Mouse (Mus musculus): ENCODE measurements around the gene Bmpr1a. TPM values are rescaled to one million over a fixed set of nuclear protein-coding genes. Genes with fewer than 3 reads are reported as not detected.
A peak's percentile ranks its signal among the peaks of the same experiment; 100 is the strongest.

The Bmpr1a gene
- 73.2 and 80.9 TPM in 2 replicates for polyA plus RNA-seq (2014; fragmentation: Nextera tagmentation; extraction: Ambion mirVana)

DNA sequence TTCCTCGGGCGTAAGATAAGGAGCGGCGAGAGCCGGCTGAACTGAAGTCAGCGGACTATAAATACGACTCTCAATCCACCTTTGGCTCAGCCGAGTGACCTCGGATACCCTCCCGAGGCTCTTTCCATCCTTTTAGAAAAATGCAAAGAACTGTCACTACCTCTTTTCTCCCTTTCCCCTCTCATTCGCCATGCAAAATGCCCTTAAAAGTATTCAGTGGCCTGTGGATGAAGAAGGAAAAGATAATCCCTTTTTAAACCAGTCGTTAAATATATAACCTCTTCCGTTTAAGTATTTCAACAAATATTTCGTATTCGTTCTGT is at the start of gene Bmpr1a:
Gene Bmpr1a, minus strand, starts transcription at position 17 of the 323 bp plus-strand sequence.
- DNase-seq (ENCODE audit: low spot score) (no peak), ATAC-seq (replicated peaks; ENCODE audit: insufficient number of reproducible peaks, low FRiP score, low TSS enrichment, low read depth) (no peak)
- Histone ChIP-seq H3K9me3 (replicated peaks; ENCODE audit: control insufficient read depth, low read length) (no peaks in the 10 kb centered on the region), H3K27ac (replicated peaks; ENCODE audit: low read depth, low read length) (peak within 1 kb of the TSS; percentile 96), H3K36me3 (replicated peaks; ENCODE audit: control insufficient read depth, insufficient read depth, low read depth, low read length) (no peaks in the 10 kb centered on the region), H3K4me1 (ENCODE audit: control insufficient read depth, insufficient read depth, low read length) (no peaks in the 10 kb centered on the region), H3K9ac (replicated peaks; ENCODE audit: low read length) (peak within 1 kb of the TSS; percentile 99), H3K27me3 (ENCODE audit: control insufficient read depth, insufficient read depth, low read length) (no peaks in the 10 kb centered on the region), H3K4me3 (ENCODE audit: low read depth, low read length) (peak within 1 kb of the TSS; percentile 89), H3K4me2 (ENCODE audit: low read depth, low read length) (peak within 1 kb of the TSS; percentile 55)
- WGBS = 9% methylated on average over 15 of the region's 15 CpGs

- Histone ChIP-seq H3K4me3 (ENCODE audit: low read depth, low read length) (no peak overlapping the region), H3K9ac (replicated peaks; ENCODE audit: low read length) (no peak overlapping the region), H3K4me2 (ENCODE audit: low read depth, low read length) (no peak overlapping the region), H3K27me3 (ENCODE audit: control insufficient read depth, insufficient read depth, low read length) (no peaks in the 10 kb centered on the region; the same call in 1 of the 2 replicates), H3K27ac (replicated peaks; ENCODE audit: low read depth, low read length) (no peak overlapping the region), H3K9me3 (replicated peaks; ENCODE audit: control insufficient read depth, low read length) (no peaks in the 10 kb centered on the region), H3K36me3 (replicated peaks; ENCODE audit: control insufficient read depth, insufficient read depth, low read depth, low read length) (no peaks in the 10 kb centered on the region), H3K4me1 (ENCODE audit: control insufficient read depth, insufficient read depth, low read length) (no peaks in the 10 kb centered on the region)
- ATAC-seq (replicated peaks; ENCODE audit: insufficient number of reproducible peaks, low FRiP score, low TSS enrichment, low read depth) = no peak
- WGBS = 90% methylated on average over 5 of the region's 5 CpGs
- DNase-seq (ENCODE audit: low spot score) = no peak
These were observed 49.1 kb upstream of the Bmpr1a start for GRCm38 (mm10) chr14:34552226-34552625.

DNA sequence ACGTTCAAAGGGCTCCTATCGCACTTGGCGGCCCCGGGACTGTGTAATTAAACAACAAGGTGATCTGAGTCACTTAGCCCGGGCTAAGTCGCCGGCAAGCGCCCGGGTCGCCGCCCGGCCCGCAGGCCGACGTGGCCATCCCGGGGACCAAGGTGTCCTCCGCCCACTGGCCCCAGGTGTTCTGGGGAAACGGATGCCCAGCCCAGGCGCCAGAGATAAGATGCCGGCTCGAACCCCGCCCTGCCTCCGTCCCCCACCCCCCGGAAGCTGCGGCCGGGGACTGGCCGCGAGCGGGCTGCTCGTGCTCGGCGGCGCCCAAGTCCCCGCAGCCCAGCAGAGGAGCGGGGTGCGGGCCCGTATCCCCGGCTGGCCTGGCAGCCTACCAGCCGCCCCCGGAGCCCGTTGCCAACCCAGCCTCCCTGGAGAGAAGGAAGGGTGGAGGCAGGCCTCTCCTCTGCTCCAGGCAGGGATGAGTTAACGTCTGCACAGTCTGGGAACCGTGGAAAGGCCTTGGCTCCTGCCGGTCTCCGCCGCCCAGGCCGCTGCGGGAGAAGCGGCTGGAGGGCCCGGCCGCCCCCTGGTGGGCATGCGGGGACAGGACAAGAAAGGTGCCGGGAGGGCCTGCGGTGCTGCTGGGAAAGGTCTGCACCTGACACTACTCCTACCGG is 46.0 kb upstream of the Bmpr1a start:
- Histone ChIP-seq H3K36me3 (replicated peaks; ENCODE audit: control insufficient read depth, insufficient read depth, low read depth, low read length) (no peaks in the 10 kb centered on the region), H3K4me2 (ENCODE audit: low read depth, low read length) (peak overlapping the region; percentile 95), H3K27me3 (ENCODE audit: control insufficient read depth, insufficient read depth, low read length) (no peaks in the 10 kb centered on the region; the same call in 1 of the 2 replicates), H3K4me1 (ENCODE audit: control insufficient read depth, insufficient read depth, low read length) (no peaks in the 10 kb centered on the region), H3K4me3 (ENCODE audit: low read depth, low read length) (peak overlapping the region; percentile 79), H3K27ac (replicated peaks; ENCODE audit: low read depth, low read length) (peak overlapping the region; percentile 37; the same call in 1 of the 2 replicates), H3K9me3 (replicated peaks; ENCODE audit: control insufficient read depth, low read length) (no peaks in the 10 kb centered on the region), H3K9ac (replicated peaks; ENCODE audit: low read length) (peak overlapping the region; percentile 73)
- ATAC-seq (replicated peaks; ENCODE audit: insufficient number of reproducible peaks, low FRiP score, low TSS enrichment, low read depth) = peak; percentile 95
- DNase-seq (ENCODE audit: low spot score) = peak; percentile 93
- under 1% methylated on average over 53 of the region's 55 CpGs for WGBS

DNA sequence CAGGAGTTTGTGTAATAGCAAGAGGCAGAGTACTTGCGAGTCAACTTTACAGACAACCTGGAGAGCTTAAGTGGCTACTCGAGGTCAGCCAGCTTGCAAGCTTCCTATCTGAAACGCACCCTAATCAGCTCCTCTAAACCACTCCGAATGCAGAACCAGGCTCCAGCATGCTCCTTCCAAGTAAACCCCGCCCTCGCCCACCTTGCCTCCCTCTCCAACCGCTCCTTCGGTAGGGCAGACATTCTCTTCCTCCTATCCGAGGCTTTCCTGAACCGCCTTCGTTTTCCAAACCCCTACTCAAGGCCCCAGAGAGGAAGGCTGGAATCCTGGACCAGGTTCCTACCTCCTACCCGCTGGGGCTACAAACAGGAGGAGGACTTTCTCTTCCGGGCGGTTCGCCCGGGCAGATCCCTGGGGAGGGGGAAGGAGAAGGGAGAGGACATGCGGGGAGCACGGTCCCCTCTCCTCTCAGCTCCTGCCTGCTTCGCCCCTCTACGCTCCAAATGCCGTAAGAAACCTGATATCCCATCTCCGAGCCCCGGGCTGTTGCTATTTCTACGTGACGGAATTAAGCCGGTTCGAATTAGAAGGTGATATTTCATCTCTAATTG is 45.4 kb upstream of the Bmpr1a start:
- ATAC-seq (replicated peaks; ENCODE audit: insufficient number of reproducible peaks, low FRiP score, low TSS enrichment, low read depth) (peak; percentile 51), DNase-seq (ENCODE audit: low spot score) (peak; percentile 72)
- H3K27ac ChIP-seq (replicated peaks; ENCODE audit: low read depth, low read length) = no peak overlapping the region
- no peaks in the 10 kb centered on the region for H3K4me1 ChIP-seq (ENCODE audit: control insufficient read depth, insufficient read depth, low read length)
- WGBS = under 1% methylated on average over 27 of the region's 27 CpGs
- peak overlapping the region; percentile 79 for H3K4me3 ChIP-seq (ENCODE audit: low read depth, low read length)
- H3K9me3 ChIP-seq (replicated peaks; ENCODE audit: control insufficient read depth, low read length) = no peaks in the 10 kb centered on the region
- peak overlapping the region; percentile 73 for H3K9ac ChIP-seq (replicated peaks; ENCODE audit: low read length)
- no peaks in the 10 kb centered on the region for H3K36me3 ChIP-seq (replicated peaks; ENCODE audit: control insufficient read depth, insufficient read depth, low read depth, low read length)
- H3K4me2 ChIP-seq (ENCODE audit: low read depth, low read length) = peak overlapping the region; percentile 95
- no peaks in the 10 kb centered on the region; the same call in 1 of the 2 replicates for H3K27me3 ChIP-seq (ENCODE audit: control insufficient read depth, insufficient read depth, low read length)

- Histone ChIP-seq H3K9me3 (replicated peaks; ENCODE audit: control insufficient read depth, low read length) (no peaks in the 10 kb centered on the region), H3K27ac (replicated peaks; ENCODE audit: low read depth, low read length) (no peak overlapping the region), H3K4me2 (ENCODE audit: low read depth, low read length) (no peak overlapping the region), H3K4me3 (ENCODE audit: low read depth, low read length) (no peak overlapping the region), H3K27me3 (ENCODE audit: control insufficient read depth, insufficient read depth, low read length) (no peaks in the 10 kb centered on the region; the same call in 1 of the 2 replicates), H3K36me3 (replicated peaks; ENCODE audit: control insufficient read depth, insufficient read depth, low read depth, low read length) (no peaks in the 10 kb centered on the region), H3K9ac (replicated peaks; ENCODE audit: low read length) (no peak overlapping the region), H3K4me1 (ENCODE audit: control insufficient read depth, insufficient read depth, low read length) (no peaks in the 10 kb centered on the region)
- no peak for DNase-seq (ENCODE audit: low spot score)
- no peak for ATAC-seq (replicated peaks; ENCODE audit: insufficient number of reproducible peaks, low FRiP score, low TSS enrichment, low read depth)
- WGBS = 78% methylated on average over 2 of the region's 2 CpGs
These were observed 41.4 kb upstream of the Bmpr1a start for GRCm38 (mm10) chr14:34544545-34544944.

- no peaks in the 10 kb centered on the region; the same call in 1 of the 2 replicates for H3K27me3 ChIP-seq (ENCODE audit: control insufficient read depth, insufficient read depth, low read length)
- no peak for DNase-seq (ENCODE audit: low spot score)
- no peak for ATAC-seq (replicated peaks; ENCODE audit: insufficient number of reproducible peaks, low FRiP score, low TSS enrichment, low read depth)
- H3K9me3 ChIP-seq (replicated peaks; ENCODE audit: control insufficient read depth, low read length) = no peaks in the 10 kb centered on the region
- no peaks in the 10 kb centered on the region for H3K36me3 ChIP-seq (replicated peaks; ENCODE audit: control insufficient read depth, insufficient read depth, low read depth, low read length)
- H3K4me1 ChIP-seq (ENCODE audit: control insufficient read depth, insufficient read depth, low read length) = no peaks in the 10 kb centered on the region
- no peak overlapping the region for H3K27ac ChIP-seq (replicated peaks; ENCODE audit: low read depth, low read length)
- 82% methylated on average over 6 of the region's 6 CpGs for WGBS
- no peak overlapping the region for H3K4me3 ChIP-seq (ENCODE audit: low read depth, low read length)
- no peak overlapping the region for H3K9ac ChIP-seq (replicated peaks; ENCODE audit: low read length)
- no peak overlapping the region for H3K4me2 ChIP-seq (ENCODE audit: low read depth, low read length)
These were observed 40.9 kb upstream of the Bmpr1a start for GRCm38 (mm10) chr14:34544001-34544400.

GRCm38 (mm10) chr14:34543596-34543995 is 40.5 kb upstream of the Bmpr1a start:
- Histone ChIP-seq H3K4me1 (ENCODE audit: control insufficient read depth, insufficient read depth, low read length) (no peaks in the 10 kb centered on the region), H3K4me2 (ENCODE audit: low read depth, low read length) (no peak overlapping the region), H3K9me3 (replicated peaks; ENCODE audit: control insufficient read depth, low read length) (no peaks in the 10 kb centered on the region), H3K4me3 (ENCODE audit: low read depth, low read length) (no peak overlapping the region), H3K27me3 (ENCODE audit: control insufficient read depth, insufficient read depth, low read length) (no peaks in the 10 kb centered on the region; the same call in 1 of the 2 replicates), H3K9ac (replicated peaks; ENCODE audit: low read length) (no peak overlapping the region), H3K36me3 (replicated peaks; ENCODE audit: control insufficient read depth, insufficient read depth, low read depth, low read length) (no peaks in the 10 kb centered on the region), H3K27ac (replicated peaks; ENCODE audit: low read depth, low read length) (no peak overlapping the region)
- ATAC-seq (replicated peaks; ENCODE audit: insufficient number of reproducible peaks, low FRiP score, low TSS enrichment, low read depth) (no peak), DNase-seq (ENCODE audit: low spot score) (no peak)
- WGBS = 74% methylated on average over 6 of the region's 6 CpGs

GRCm38 (mm10) chr14:34541896-34542295 is 38.8 kb upstream of the Bmpr1a start:
- H3K4me3 ChIP-seq (ENCODE audit: low read depth, low read length) = no peak overlapping the region

More at GRCm38 (mm10) chr14:34541896-34542295, 38.8 kb upstream of the Bmpr1a start:
- Histone ChIP-seq H3K4me2 (ENCODE audit: low read depth, low read length) (no peak overlapping the region), H3K9me3 (replicated peaks; ENCODE audit: control insufficient read depth, low read length) (no peaks in the 10 kb centered on the region), H3K36me3 (replicated peaks; ENCODE audit: control insufficient read depth, insufficient read depth, low read depth, low read length) (no peaks in the 10 kb centered on the region), H3K27ac (replicated peaks; ENCODE audit: low read depth, low read length) (no peak overlapping the region), H3K9ac (replicated peaks; ENCODE audit: low read length) (no peak overlapping the region), H3K4me1 (ENCODE audit: control insufficient read depth, insufficient read depth, low read length) (no peaks in the 10 kb centered on the region), H3K27me3 (ENCODE audit: control insufficient read depth, insufficient read depth, low read length) (no peaks in the 10 kb centered on the region; the same call in 1 of the 2 replicates)
- WGBS = 94% methylated on average over 5 of the region's 5 CpGs
- no peak for ATAC-seq (replicated peaks; ENCODE audit: insufficient number of reproducible peaks, low FRiP score, low TSS enrichment, low read depth)
- no peak for DNase-seq (ENCODE audit: low spot score)

All from embryonic facial prominence, embryonic 11.5 days (tissue).